Mouse (Mus musculus) myocyte (in vitro differentiated cells): ENCODE measurements around the gene Taf1b.

Source experiments
- E2F4 ChIP-seq: IDR thresholded peaks from one replicate; pipeline ENCODE4 v1.6.1; 2011; ENCODE audit warnings: mild to moderate bottlenecking, control low read depth, moderate library complexity; ENCODE audit not compliant: insufficient read depth
- MYOG ChIP-seq, 3 experiments: IDR thresholded peaks; one replicate each; pipeline ENCODE4 v1.6.1; 2011; ENCODE audit warnings: control low read depth in 2 of 3, low read depth in 2 of 3, mild to moderate bottlenecking in 2 of 3; ENCODE audit not compliant: insufficient read length in 2 of 3, control insufficient read depth in 1 of 3, insufficient read depth in 1 of 3
- POLR2A ChIP-seq: IDR thresholded peaks from one replicate; pipeline ENCODE4 v1.6.1; 2011; ENCODE audit warnings: low read depth, mild to moderate bottlenecking, control low read depth, moderate library complexity; ENCODE audit not compliant: insufficient read length

- TF ChIP-seq MYOG (IDR thresholded peaks at IDR 0.05; ENCODE audit: control insufficient read depth in 1 of 3, insufficient read depth in 1 of 3, insufficient read length in 2 of 3, low read depth in 2 of 3) (no peak), POLR2A (no peak), E2F4 (no peak)
These were observed 69.4 kb downstream of the Taf1b start for GRCm38 (mm10) chr12:24567606-24568005.
